Mouse (Mus musculus) limb, embryonic 10.5 days (tissue): Measurements from ENCODE around the gene Parp14. TPM values are rescaled to one million over a fixed set of nuclear protein-coding genes. Genes with fewer than 3 reads are reported as not detected.
A peak's percentile ranks its signal among the peaks of the same experiment; 100 is the strongest.

ENCODE experiments used
- DNase-seq: peaks from one replicate; pipeline ENCODE4 v3.0.0-alpha.2; 2017; ENCODE audit warnings: low spot score
- H3K27ac ChIP-seq: fragments of 300-500 bp; sonication (generic); 2 replicates; pipeline ENCODE4 v1.5.1; 2016; ENCODE audit warnings: mild to moderate bottlenecking
- H3K27me3 ChIP-seq: fragments of 300-500 bp; sonication (generic); 2 replicates; pipeline ENCODE4 v1.6.1; 2016; ENCODE audit warnings: low read depth, mild to moderate bottlenecking; ENCODE audit not compliant: poor library complexity, severe bottlenecking
- H3K36me3 ChIP-seq: fragments of 300-500 bp; sonication (generic); 2 replicates; pipeline ENCODE4 v1.6.1; 2016; ENCODE audit warnings: mild to moderate bottlenecking, moderate library complexity
- H3K4me1 ChIP-seq: fragments of 300-500 bp; sonication (generic); 2 replicates; pipeline ENCODE4 v1.6.1; 2016
- H3K4me3 ChIP-seq: fragments of 300-500 bp; sonication (generic); 2 replicates; pipeline ENCODE4 v1.5.1; 2016; ENCODE audit warnings: mild to moderate bottlenecking, moderate library complexity
- H3K9me3 ChIP-seq: fragments of 300-500 bp; sonication (generic); replicated peaks from 2 replicates; pipeline ENCODE4 v1.6.1; 2016; ENCODE audit warnings: mild to moderate bottlenecking
- whole genome bisulfite sequencing: fragments of 180-500 bp; shearing (Covaris S2); methylation state at CpG from one replicate; pipeline ENCODE4 v1.1.7; 2016; 5-methylcytosine and 5-hydroxymethylcytosine counted together
- polyA plus RNA-seq: library from polyadenylated mRNA; unstranded; fragments of >200 nt; fragmentation: Nextera tagmentation; extraction: Ambion mirVana; gene quantifications from 2 replicates; pipeline ENCODE4 v1.2.1, GENCODE M21; 2016

Gene Parp14
- polyA plus RNA-seq, 1 experiment from 2014 or later = 0.24 TPM

DNA sequence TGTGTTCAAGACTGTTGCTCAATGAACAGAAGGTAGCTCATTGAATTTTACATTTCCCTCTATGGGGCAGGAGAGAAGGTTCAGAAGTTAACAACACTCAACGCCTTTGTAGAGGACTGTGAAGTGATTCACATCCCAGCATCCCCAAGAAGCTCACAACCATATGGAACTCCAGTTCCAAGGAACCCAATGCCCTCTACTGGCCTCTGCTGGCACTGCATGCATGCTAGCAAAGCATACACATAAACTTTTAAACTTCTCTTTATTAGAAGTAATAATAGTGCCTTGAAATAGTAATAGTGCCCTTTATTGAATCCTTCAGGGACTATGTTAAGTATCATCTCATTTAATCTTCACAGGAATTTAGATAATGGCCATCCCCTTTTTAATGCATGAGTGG, 9.3 kb downstream of the Parp14 start:
- no peak for DNase-seq
- whole genome bisulfite sequencing = 97% methylated on average over 1 of the region's 1 CpGs
- no peak overlapping the region for H3K4me3 ChIP-seq

GRCm38 (mm10) chr16:35860236-35860635, 11.1 kb downstream of the Parp14 start:
- no peak overlapping the region for H3K27ac ChIP-seq
- 84% methylated on average over 16 of the region's 16 CpGs for WGBS
- no peaks in the 10 kb centered on the region for H3K9me3 ChIP-seq
- no peaks in the 10 kb centered on the region for H3K27me3 ChIP-seq
- no peak overlapping the region for H3K4me3 ChIP-seq
- no peaks in the 10 kb centered on the region for H3K4me1 ChIP-seq
- no peaks in the 10 kb centered on the region for H3K36me3 ChIP-seq
- DNase-seq = no peak

More for the DNA sequence above, 9.3 kb downstream of the Parp14 start:
- Histone ChIP-seq H3K4me1 (no peaks in the 10 kb centered on the region), H3K36me3 (no peaks in the 10 kb centered on the region), H3K9me3 (no peaks in the 10 kb centered on the region), H3K27me3 (no peaks in the 10 kb centered on the region), H3K27ac (no peak overlapping the region)

GRCm38 (mm10) chr16:35856766-35857165, 14.6 kb downstream of the Parp14 start:
- WGBS = 90% methylated on average over 18 of the region's 18 CpGs
- H3K4me1 ChIP-seq = no peaks in the 10 kb centered on the region
- no peak overlapping the region for H3K4me3 ChIP-seq
- H3K27ac ChIP-seq = no peak overlapping the region
- H3K9me3 ChIP-seq = no peaks in the 10 kb centered on the region
- no peak for DNase-seq
- no peaks in the 10 kb centered on the region for H3K27me3 ChIP-seq
- no peaks in the 10 kb centered on the region for H3K36me3 ChIP-seq

GRCm38 (mm10) chr16:35855846-35856245, 15.5 kb downstream of the Parp14 start:
- no peak for DNase-seq
- WGBS = 91% methylated on average over 4 of the region's 4 CpGs
- Histone ChIP-seq H3K27me3 (no peaks in the 10 kb centered on the region), H3K9me3 (no peaks in the 10 kb centered on the region), H3K27ac (no peak overlapping the region), H3K4me1 (no peaks in the 10 kb centered on the region), H3K36me3 (no peaks in the 10 kb centered on the region), H3K4me3 (no peak overlapping the region)

GRCm38 (mm10) chr16:35847138-35847537, 24.2 kb downstream of the Parp14 start:
- no peaks in the 10 kb centered on the region for H3K4me1 ChIP-seq
- H3K9me3 ChIP-seq = no peaks in the 10 kb centered on the region
- no peaks in the 10 kb centered on the region for H3K36me3 ChIP-seq
- no peak for DNase-seq
- H3K27me3 ChIP-seq = no peaks in the 10 kb centered on the region
- no peak overlapping the region for H3K4me3 ChIP-seq
- H3K27ac ChIP-seq = no peak overlapping the region

GRCm38 (mm10) chr16:35839680-35840079, 31.7 kb downstream of the Parp14 start:
- no peak overlapping the region for H3K27ac ChIP-seq
- WGBS = 42% methylated on average over 1 of the region's 1 CpGs
- DNase-seq = no peak
- no peaks in the 10 kb centered on the region for H3K4me1 ChIP-seq
- no peaks in the 10 kb centered on the region for H3K36me3 ChIP-seq
- no peak overlapping the region for H3K4me3 ChIP-seq
- no peaks in the 10 kb centered on the region for H3K9me3 ChIP-seq
- H3K27me3 ChIP-seq = no peaks in the 10 kb centered on the region

GRCm38 (mm10) chr16:35834653-35835052, 36.7 kb downstream of the Parp14 start:
- Histone ChIP-seq H3K27ac (no peak overlapping the region), H3K9me3 (no peaks in the 10 kb centered on the region), H3K4me1 (no peaks in the 10 kb centered on the region), H3K36me3 (no peaks in the 10 kb centered on the region), H3K27me3 (no peaks in the 10 kb centered on the region), H3K4me3 (no peak overlapping the region)
- 93% methylated on average over 8 of the region's 8 CpGs for WGBS
- DNase-seq = no peak

GRCm38 (mm10) chr16:35832926-35833325, 38.4 kb downstream of the Parp14 start:
- Histone ChIP-seq H3K4me1 (no peaks in the 10 kb centered on the region), H3K27me3 (no peaks in the 10 kb centered on the region), H3K36me3 (peaks cover under 1% of the 10 kb centered on the region; the same call in 1 of the 2 replicates), H3K4me3 (no peak overlapping the region), H3K27ac (no peak overlapping the region), H3K9me3 (no peaks in the 10 kb centered on the region)
- WGBS = 79% methylated on average over 3 of the region's 3 CpGs
- DNase-seq = no peak

DNA sequence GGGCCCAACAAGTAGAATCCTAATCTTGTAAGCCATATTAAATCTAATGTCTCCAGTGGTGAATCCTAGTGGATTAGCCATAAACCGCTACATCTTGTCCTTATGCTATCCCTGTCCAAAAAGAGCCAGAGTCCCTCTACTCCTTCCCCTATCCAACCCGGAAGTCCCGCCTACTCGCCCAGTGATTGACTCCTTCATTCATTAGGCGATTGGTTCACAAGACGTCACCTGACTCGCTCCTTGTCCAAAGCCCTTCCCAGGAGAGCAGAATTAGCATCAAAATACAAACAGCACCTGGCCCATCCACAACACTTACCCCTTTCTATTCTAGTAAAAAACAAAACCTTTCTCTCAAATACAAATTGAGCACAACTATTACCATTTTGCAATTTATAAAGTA, 41.3 kb downstream of the Parp14 start:
- Histone ChIP-seq H3K4me3 (no peak overlapping the region), H3K36me3 (peaks cover 28% of the 10 kb centered on the region), H3K27me3 (no peaks in the 10 kb centered on the region), H3K4me1 (no peaks in the 10 kb centered on the region), H3K27ac (no peak overlapping the region), H3K9me3 (no peaks in the 10 kb centered on the region)
- DNase-seq = no peak
- WGBS = 25% methylated on average over 7 of the region's 7 CpGs

DNA sequence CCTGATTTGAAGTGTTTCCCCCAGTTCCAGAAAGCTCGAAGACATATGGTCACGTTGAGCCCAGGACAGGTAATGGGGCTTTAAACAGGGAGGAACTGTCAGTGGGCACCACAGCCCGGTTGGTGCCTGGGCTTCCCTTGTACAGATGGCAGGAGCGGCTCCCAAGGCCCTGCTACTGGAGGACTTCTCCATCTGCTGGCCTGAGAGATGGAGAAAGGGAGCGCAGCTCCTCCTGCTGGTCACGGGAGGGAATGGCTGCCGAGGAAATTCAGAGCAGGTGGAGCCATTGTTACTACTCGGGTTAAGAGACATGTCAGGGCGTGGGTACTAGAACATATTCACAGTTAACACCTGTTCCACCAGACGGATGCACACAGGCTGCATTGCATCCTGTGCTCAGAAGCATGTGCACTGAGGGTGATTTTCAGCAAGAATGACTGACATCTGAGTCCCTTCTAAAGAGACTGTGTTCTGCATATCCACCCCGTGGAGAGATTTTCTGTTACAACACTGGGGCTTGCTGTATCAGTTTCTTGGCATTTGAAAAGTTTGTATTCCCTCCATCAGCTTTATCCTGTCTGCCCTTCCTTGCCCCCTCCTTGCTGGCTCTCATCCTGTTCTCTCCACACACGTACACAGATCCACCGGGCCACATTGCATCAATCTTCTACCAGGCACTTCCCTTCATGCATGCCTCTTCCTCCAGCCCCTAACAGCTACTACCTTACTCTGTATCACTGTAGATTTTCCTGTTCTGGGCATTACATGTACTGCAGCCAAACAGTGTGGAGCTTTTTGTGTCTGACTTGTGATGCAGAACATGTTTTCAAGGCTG, 53.9 kb downstream of the Parp14 start:
- WGBS = 48% methylated on average over 13 of the region's 13 CpGs
- Histone ChIP-seq H3K27ac (no peak overlapping the region), H3K4me3 (no peak overlapping the region), H3K27me3 (no peaks in the 10 kb centered on the region), H3K4me1 (no peaks in the 10 kb centered on the region), H3K36me3 (peaks cover 36% of the 10 kb centered on the region), H3K9me3 (no peaks in the 10 kb centered on the region)
- DNase-seq = peak; percentile 83

- Histone ChIP-seq H3K36me3 (peaks cover 19% of the 10 kb centered on the region), H3K27me3 (no peaks in the 10 kb centered on the region), H3K4me1 (no peaks in the 10 kb centered on the region), H3K27ac (no peak overlapping the region), H3K4me3 (no peak overlapping the region), H3K9me3 (no peaks in the 10 kb centered on the region)
- no peak for DNase-seq
- WGBS = 80% methylated on average over 3 of the region's 3 CpGs
Measured at GRCm38 (mm10) chr16:35813119-35813518, 58.2 kb downstream of the Parp14 start.

DNA sequence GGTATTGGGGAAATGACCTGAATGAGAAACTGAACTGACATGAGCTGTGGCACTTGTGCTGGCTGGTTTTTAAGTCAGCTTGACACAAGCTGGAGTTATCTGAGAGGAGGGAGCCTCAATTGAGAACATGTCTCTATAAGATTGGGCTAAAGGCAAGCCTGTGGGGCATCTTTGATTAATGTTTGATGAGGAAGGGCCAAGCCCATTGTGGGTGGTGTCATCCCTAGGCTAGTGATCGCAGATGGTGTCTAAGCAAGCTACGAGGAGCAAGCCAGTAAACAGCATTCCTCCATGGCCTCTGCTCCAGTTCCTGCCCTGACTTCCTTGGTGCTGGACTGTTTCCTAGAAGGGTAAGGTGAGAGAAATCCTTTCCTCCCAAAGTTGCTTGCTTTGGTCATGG, 62.5 kb downstream of the Parp14 start:
- WGBS = 96% methylated on average over 2 of the region's 2 CpGs
- H3K36me3 ChIP-seq = peaks cover 15% of the 10 kb centered on the region
- H3K9me3 ChIP-seq = no peaks in the 10 kb centered on the region
- no peak overlapping the region for H3K4me3 ChIP-seq
- no peak for DNase-seq
- H3K4me1 ChIP-seq = no peaks in the 10 kb centered on the region
- H3K27ac ChIP-seq = no peak overlapping the region
- no peaks in the 10 kb centered on the region for H3K27me3 ChIP-seq

GRCm38 (mm10) chr16:35807663-35807992, 63.7 kb downstream of the Parp14 start:
- Histone ChIP-seq H3K4me1 (no peaks in the 10 kb centered on the region), H3K36me3 (peaks cover 20% of the 10 kb centered on the region), H3K27me3 (no peaks in the 10 kb centered on the region), H3K9me3 (no peaks in the 10 kb centered on the region), H3K4me3 (no peak overlapping the region), H3K27ac (no peak overlapping the region)
- WGBS = 94% methylated on average over 4 of the region's 4 CpGs
- DNase-seq = no peak
